Mouse (Mus musculus): ENCODE data around the gene Hhat.

Hhat gene

DNA sequence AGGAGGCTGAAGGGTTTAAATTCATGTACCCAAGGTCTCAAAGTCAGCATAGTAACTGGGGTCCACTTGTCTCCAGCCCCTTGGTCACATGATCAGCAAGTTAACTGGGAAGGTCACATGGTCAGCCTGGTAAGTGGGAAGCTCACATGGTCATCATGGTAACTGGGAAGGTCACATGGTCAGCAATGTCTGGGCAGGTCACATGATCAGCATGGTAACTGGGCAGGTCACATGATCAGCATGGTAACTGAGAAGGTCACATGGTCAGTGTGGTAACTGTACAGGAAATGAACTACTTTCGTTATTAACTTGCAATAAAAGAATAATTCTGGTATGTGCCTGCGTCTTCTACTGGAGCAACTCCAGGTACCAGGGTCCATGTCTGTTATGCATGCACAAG is 29.1 kb downstream of the Hhat start:
- no peak for DNase-seq

DNA sequence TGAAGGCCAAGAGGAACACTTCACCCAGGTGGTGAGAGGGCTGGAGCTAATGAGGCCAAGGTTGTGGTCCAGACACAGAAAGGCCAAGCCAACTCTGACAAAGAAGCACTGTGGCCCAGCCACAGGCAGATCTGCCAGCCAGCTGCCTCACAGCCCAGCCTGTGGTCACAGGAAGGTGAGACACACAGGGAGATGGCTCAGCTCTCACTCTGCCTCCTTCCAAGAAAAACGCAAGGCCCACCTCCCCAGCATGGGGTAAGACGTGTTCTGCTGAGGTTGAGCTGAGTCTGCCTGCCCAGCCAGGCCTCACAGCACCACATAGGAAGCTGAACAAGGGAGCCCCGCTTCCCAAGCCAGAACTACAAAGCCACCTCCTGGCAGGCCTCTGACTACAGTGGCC is 34.5 kb downstream of the Hhat start:
- DNase-seq, result peak; percentile 16

DNA sequence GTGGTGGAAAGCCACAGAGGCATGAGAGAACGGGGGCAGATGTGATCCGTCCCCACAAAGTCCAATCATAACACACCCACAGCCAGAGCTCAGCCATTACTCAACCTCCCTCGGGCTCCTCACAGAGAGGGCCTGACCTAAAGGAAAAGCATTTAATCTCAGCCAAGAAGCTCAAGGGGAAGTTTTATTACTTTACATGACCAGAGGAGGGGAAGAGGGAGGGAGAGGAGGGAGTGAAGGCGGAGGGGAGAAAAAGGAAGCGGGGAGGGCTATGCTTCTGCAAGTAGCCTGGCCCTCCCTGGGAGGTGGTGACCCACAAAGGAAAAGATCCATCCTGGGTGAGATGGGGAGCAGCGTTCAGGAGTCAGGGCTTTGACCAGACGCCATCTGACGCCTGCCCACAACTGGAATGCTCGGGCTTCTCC is 35.0 kb downstream of the Hhat start:
- DNase-seq, result peak; percentile 61

DNA sequence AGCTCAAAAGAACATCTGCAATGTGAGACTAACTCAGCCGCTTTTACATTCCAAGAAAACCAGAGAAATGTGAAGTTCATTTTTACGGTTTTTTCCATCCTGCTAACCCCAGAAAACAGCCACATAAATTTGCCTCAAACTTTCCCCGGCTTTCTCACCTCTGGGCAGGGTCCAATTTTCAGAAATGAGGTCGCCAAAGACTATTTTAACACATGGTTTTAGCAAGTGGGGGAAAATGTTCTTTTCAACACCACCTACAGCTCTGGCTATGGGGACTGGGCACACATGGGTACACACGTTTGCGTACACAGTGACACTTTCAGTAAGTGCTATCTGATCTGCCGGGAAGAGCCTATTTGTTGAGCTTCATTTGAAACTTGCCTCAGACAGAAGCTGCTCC is 40.5 kb downstream of the Hhat start:
- peak; percentile 23 for DNase-seq

DNA sequence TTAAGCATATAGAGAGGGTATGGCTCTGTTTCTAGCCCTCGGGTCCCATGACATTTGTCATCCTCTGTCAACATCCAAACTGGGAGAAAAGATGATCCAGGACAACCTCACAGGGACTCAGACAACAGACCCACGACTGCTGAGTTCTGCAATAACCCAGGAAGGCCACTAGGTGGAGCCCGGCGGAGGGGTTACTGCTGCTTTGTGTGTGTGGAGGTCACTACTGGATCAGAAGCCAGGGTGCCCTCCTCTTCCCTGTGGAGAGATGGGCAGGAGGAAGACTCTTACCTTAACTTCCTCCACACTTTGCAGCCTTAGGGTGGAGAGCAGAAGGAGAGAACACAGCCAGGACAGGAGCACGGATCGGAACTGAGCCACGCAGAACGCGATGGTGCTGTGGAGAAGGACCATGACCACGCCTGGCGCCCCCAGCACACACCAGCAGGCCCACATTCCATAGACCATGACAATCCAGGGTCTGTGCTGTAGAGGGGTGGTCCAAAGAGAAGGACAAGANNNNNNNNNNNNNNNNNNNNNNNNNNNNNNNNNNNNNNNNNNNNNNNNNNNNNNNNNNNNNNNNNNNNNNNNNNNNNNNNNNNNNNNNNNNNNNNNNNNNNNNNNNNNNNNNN is 43.9 kb downstream of the Hhat start:
- peak; percentile 74 for DNase-seq

DNA sequence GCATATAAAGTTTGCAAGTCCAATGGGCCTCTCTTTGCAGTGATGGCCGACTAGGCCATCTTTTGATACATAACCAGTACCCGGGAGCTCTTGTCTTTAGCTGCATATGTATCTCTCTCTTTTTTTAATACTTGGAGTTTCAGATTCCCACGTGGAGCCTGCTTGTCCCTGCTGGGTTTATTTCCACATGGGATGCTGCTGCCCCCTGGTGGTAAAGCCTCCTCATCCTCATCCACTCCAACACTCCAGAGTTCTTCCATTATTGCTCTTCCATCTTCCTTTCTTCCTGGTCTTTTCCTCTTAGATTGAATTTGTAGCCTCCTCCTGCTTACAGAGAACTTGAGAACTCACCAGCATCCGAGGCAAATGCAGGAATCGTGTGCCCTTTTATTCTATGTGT is 48.9 kb downstream of the Hhat start:
- DNase-seq, result peak; percentile 81

DNA sequence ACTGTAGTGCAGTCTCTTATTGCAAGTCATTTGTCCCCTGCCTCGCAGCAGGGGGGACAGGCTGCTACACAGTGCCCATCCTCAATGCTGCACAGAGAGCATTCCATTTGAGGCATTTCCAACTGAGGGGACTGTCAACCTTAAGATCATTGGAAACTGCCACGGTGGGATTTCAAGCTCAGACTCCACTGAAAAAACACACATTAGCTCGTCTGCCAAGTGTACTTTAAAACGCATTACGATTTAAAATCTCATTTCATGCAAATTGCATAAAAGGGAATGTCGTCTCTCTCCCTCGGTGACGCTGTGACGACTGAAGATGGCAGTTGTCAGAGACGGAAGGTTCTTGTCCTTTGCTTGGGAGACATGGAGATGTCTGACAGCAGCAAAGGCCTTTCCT is 50.9 kb downstream of the Hhat start:
- DNase-seq, result no peak

DNA sequence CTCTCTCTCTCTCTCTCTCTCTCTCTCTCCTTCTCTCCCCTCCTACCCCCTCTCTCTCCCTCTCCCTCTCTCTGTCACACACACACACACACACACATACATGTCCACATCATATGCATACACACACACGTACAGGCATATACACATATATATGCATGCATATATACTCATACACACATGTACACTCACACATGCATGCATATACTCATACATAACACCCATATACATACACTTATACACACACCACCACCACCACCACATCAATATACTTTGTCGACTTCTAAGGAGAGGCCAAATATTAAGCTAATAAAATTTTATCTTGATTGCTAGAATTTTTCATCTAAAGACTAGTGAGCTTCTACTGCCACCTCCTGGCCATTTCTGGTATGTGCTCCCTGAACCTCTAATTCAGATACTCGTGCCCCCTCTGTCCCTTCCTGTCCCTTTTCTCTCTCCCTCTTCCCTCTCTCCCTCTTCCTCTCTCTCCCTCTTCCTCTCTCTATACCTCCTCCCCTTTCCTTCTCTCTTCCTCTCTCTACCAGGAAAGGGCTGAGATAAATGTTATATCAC is 59.2 kb downstream of the Hhat start:
- peak; percentile 84 for DNase-seq

DNA sequence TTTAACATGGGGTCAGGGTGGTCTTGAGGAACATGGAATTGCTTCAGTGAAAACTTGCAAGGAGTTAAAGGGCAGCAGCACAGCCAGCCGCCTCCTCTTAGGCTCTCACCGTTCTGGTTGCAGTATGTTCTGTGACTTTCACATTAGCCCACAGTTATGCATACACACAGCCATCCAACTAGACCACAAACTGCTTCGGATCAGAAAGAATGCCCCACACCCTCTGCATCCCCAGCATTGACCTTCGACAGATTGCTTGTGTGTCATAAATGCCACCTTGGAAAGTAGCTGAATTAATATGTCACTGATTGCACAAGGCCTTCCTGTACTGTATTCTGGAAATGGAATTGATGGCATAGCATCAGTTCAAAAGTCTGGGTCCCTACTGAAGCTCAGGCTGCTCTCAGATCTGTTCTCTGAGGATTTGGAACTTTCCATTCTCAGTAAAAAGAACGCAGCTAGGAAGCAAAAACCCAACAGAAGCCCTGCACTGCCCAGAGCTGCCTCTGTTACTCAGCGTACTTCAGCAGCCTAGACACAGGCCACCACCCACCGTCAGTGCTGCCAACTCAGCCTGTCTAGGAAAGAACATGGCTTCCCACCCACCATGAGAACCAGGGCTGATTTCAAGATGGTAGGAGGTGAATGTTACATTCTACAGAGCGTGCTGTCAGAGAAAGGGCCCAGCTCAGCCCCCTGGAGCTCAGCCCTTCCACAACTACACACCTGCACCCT is 70.5 kb downstream of the Hhat start:
- no peak for DNase-seq

DNA sequence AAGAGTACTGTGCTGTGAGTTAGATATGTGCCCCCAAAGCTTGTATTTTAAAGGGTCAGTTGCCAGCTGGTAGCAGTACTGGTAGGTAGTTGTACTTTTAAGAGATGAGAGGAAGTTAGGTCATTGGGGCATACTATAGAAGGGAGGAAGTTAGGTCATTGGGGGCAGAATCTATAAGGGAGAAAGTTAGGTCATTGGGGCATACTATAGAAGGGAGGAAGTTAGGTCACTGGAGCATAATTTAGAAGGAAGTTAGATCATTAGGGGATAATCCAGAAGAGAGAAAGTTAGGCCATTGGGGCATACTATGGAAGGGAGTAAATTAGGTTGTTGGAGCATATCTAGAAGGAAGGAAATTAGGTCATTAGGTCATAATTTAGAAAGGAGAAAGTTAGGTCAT is 71.9 kb downstream of the Hhat start:
- no peak for DNase-seq

DNA sequence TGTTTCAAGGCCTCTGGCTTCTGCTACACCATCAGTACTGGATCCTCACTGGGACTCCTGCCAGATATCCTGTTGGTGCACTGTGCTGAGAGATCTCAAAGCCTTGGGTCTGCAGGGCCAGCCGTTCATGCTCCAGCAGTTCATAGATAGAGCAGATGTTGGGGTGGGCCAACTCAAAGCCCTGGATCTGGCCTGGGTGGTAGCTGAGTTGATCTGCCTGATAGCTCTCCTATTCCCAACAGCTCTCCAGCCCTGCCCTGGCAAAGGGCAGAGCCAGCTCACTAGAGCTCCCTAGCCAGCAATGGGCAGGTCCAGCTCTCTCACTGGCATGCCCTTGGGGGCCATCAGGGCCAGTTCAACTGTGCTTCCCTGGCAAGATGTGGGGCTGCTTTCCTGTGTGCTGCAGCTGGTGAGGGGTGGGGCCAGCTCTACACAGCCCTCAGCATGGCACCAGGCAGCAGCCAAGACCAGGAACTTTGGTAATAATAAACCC is 74.6 kb downstream of the Hhat start:
- peak; percentile 35 for DNase-seq

DNA sequence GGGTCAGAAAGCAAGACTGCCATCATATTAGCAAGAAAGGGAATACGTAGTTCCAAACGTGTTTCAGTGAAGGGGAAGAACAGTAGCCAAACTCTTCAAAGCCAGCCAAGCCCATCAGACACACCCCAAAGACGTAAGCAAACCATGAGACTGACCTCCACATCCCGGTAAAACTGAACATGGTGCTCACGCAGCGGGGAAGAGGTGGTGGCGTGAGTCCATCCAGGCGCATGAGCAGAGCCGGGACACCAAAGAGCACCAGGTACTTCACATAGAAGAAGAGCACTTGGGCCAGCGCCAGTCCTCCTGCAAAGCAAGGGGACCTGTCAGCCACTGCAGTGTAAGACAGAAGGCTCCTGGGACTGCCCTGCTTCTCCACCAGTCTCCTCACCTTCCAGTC is 77.4 kb downstream of the Hhat start:
- DNase-seq, result no peak

DNA sequence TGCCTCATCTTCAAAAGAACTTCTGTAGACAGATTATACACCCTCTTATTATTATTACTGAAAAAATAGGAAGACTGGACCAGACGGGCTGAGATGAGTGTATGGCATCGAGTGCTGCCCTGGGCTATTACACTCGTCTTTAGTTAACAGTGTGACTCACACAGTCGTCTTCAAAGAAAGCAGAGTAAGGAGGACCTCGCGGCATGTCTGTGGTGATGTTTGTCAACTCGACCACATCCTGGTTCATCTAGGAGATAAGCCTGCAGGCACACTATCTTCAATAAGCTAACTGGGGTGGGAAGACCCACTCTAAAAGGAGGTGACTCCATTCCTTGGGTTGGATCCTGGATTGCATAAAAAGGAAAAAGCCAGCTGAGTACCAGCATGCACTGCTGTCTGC is 78.0 kb downstream of the Hhat start:
- DNase-seq, result no peak

DNA sequence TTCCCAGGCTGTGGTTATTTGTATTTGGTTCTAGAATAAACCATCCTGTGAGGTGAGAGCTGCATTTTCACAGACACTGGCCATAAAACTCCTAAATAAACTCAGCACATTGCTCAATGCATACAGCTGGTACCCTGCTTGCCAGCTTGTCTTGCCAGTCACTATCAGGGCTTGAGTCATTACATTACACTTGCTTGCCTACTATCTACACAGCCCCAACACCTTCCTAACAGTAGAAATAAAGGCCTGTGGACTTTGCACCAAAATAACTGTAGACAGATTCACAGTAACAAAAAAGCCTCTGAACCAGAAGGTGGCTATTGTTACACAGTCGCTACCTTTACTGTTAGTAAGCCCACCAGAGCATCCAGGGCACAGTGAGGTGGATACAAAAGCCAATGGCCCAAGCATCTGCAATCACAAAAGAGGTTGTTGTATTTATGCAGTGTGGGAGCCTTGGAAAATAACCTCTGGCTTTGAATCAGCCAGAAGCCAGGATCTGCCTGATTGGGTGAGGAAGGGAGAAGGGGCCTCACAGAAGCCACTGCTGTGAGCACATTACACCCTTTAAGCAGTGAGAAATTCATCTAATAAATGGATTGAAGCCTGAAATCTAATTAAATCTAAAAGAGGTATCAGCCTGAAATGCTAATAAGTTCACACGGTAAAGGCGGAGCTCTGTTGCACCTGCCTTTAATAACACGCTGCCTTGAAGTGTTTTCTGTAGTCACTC is 88.6 kb downstream of the Hhat start:
- DNase-seq, result no peak

DNA sequence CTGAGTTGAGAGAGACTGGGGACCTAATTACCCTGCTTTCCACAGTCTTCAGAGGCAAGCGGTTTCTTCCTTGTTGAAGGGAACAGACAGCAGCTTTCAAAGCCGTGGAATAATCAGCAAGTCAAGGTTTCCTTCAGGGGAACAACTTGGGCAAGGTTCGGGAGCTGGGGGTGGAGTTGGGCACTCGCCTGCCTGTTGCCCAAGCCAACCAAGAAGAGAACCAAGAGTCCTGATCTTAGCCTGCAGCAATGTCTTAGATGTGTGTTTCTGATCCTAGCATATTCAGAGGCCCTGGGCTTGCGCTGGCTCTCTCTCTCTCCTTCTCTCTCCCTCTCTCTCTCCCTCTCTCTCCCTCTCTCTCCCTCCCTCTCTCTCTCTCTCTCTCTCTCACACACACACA is 93.8 kb downstream of the Hhat start:
- no peak for DNase-seq

DNA sequence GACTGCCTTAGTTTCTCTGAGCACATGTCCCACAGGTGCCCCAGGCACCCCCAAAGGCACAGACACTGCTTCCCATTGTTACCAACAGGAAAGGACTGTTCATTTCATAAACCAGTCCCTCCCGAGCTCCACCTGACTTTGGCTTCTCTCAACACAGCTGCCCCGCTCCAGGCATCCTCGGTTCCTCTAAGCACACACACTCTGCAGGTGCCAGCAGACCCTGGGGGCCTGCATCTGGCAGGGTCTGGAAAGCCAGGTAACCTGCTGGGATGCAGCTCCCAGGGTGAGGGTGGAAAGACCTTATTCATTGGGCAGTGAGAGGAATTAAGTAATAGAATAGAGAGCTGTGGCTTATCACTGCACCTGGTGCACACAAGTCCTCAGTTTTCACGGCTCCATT is 107.4 kb downstream of the Hhat start:
- DNase-seq, result no peak

DNA sequence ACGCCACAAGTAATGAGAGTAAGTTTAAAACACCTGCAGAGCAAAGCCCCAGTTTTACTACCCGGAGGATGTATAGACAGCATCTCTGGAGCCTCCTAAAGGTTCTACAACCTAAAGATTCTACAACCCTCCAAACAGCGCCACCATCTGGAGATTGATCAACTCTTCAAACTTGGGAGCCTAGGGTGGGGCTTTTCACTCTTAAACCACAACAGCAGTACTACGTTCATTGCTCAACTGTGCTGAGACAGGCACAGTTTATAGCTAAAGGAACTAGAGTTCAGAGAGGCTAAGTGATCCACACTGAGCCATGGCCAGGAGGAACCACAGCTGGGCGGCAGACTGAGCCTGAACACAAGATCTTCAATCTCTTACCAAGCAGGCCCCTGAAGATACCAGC is 107.9 kb downstream of the Hhat start:
- DNase-seq, result no peak

DNA sequence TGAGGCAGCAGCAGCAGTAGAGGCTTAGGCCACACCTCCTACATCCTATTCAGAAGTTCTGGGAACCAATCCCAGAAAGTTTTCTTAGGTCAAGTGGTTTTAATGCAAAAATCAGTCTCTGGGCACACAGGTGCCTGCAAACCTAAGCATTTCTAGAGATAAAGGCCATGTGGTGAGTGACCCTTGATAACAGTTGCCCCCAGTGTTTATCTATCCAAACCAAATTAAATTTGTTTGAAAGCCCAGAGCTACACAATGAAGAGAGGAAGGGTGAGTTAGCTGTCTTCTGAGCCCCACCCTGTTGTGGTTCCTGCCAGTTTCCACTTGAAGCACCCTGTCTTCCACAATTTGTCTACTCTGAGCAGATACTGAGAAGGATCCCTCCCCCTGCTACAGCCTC is 109.4 kb downstream of the Hhat start:
- DNase-seq, result no peak

DNA sequence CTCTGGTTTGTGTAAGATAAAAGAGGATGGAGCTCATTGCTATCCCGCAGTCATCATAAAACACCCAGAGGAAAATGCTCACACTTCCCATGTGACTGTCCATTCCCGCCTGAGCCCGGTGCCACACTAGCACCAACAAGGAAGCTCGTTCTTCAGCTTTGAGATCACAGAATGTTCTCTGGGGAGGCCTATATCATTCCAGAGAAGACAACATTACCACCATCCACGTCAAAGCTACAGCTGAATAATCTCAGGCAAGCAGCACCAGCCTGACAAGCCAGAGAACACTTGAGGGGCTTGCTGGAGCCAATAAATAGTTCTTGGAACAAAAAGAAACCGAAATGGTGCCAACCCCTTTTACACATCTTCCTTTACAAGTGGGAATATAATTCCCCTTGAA is 113.6 kb downstream of the Hhat start:
- no peak for DNase-seq

DNA sequence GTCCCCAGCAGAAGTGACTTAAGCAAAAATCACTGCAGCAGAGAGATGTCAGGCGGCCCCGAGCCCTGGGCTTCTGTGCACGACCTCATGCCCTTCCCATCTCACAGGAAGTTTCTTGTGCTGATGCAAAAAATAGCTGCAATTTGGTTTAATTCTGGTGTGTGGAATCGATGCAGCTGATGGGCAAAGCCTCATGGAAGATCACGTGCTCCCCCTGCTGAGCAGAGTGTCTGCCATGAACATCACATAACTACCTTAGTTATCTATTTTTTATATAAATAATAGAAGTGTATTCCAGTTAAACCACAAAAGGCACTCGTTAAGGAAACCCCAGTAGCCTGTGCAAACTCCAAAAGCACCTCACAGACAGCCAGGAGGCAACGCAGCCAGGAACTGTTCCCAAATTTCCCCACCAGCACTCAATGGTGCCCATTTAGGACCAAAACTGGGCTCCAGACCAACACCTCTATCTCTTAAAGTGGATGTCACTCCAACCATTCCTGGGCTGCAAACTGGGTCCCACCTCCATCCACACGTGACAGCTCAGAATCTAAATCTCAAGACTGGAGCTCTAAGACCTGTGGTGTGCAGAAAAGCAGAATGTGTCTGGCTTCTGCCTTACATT is 118.9 kb downstream of the Hhat start:
- DNase-seq, result no peak

DNA sequence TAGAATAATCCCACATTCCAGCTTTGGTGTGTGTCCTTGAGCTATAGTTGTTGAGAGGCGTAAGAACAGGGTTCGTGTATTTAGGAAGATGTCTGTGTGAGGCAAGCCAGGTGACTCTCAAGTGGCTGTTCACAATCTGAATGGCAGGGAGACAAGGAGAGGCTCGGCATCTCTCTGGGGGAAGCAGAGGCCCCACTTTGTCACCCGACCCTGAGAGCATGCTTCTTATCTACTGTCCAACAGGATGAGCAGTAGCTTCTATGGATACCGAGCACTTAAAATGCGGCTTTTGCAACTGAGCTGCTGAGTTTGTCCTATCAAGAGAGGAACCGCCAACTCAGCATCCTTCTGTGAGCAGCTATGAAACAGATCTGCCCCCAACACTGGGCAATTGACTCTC is 120.4 kb downstream of the Hhat start:
- DNase-seq, result no peak

DNA sequence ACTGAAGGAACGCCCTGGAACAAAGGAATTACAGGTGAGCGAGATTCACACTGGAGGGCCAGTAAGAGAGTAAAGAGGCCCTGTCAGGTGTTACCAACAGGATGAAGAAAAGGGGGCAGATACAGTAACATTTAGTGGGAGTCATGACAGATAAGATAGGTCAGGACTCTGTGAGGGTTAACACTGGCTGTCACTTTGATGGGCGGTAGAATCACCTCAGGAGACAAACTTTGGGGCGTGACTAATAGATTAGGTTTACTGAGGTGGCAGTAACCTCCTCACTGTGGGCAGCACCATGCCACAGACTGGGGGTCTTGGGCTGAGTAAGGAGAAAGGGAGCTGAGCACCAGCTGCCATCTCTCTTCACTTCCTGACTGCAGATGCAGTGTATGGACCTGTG is 121.0 kb downstream of the Hhat start:
- DNase-seq, result no peak

DNA sequence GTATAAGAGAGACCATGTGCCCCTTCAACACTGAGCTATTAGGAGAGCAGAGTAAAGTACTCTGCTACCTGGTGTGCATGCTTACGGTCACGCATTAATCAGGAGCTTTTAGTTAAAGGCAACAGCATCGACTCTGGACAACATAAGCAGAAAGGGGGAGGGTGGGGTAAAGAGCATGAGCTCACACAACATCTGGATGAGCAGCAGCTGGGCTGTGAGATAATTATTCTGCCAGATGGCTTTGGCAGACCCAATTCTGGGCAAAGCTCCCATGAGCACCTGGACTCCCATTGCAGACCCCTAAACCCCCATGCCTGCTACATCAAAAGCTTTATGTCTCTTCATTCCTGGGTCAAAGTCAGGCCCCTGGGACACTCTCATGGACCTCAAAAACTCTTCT is 121.8 kb downstream of the Hhat start:
- no peak for DNase-seq

All from kidney, postnatal 10 days (tissue).